Mouse (Mus musculus): ENCODE results near the gene Gm42906. TPM values are rescaled to one million over a fixed set of nuclear protein-coding genes. Genes with fewer than 3 reads are reported as not detected.

Gene Gm42906
- total and polyA plus RNA-seq, 3 experiments, result not detected

DNA sequence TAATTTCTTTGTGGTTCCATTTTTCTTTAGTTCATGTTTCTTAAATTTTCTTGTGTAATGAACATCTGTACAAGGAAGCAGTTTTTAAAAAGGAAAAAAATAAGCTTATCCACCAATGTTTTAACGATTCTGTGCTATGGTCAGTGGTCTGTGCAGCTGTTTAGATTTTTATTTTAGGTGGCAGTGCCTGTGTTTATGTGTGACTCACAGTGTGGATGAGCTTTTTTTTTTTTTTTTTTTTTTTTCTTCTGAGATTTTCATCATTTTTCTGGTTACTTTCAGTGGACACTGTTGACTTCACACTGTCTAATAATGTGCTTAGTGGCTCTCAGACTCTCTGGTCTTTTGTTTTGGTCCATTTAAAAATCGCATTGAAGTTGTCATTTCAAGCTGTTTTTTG is 56.8 kb downstream of the Gm42906 start:
- H3K27ac ChIP-seq (ENCODE audit: control insufficient read depth, low read depth, low read length), result no peak overlapping the region
- peaks cover 6% of the 10 kb centered on the region; the same call in 1 of the 2 replicates for H3K79me2 ChIP-seq (ENCODE audit: control insufficient read depth, insufficient read depth, low read length, poor library complexity)
- peak; percentile 11 for DNase-seq (ENCODE audit: low read depth, low spot score)
- H3K9me3 ChIP-seq (replicated peaks; ENCODE audit: insufficient read depth, low read length), result no peaks in the 10 kb centered on the region
- H3K4me1 ChIP-seq (ENCODE audit: control insufficient read depth in 1 of 2, insufficient read depth in 2 of 2, low read length in 2 of 2), result peaks cover 7% of the 10 kb centered on the region in 2 experiments
- no peaks in the 10 kb centered on the region for H3K27me3 ChIP-seq (ENCODE audit: control insufficient read depth in 1 of 2, insufficient read depth in 2 of 2, low read length in 2 of 2)
- no peak overlapping the region for H3K9ac ChIP-seq (ENCODE audit: control insufficient read depth, low read depth, low read length, poor library complexity, severe bottlenecking)
- H3K4me3 ChIP-seq (ENCODE audit: control insufficient read depth in 1 of 2, insufficient read depth in 1 of 2, low read depth in 2 of 2, low read length in 2 of 2), result no peak overlapping the region
- TF ChIP-seq ETS1 (IDR thresholded peaks at IDR 0.05; ENCODE audit: low read depth, low read length) (0 out of 2 replicates have a peak, but pooled peaks have one; percentile 17), GATA1 (IDR thresholded peaks at IDR 0.05; ENCODE audit: low read depth, low read length) (no peak), POLR2AphosphoS2 (IDR thresholded peaks at IDR 0.05; ENCODE audit: low read length) (no peak), ZNF384 (IDR thresholded peaks at IDR 0.05; ENCODE audit: low read depth, low read length) (peak; percentile 79), USF2 (IDR thresholded peaks at IDR 0.05; ENCODE audit: borderline replicate concordance in 1 of 2, insufficient read depth in 1 of 2, low read depth in 1 of 2, low read length in 2 of 2) (no peak), TCF12 (IDR thresholded peaks at IDR 0.05; ENCODE audit: low read depth, low read length) (no peak), E2F4 (IDR thresholded peaks at IDR 0.05; ENCODE audit: borderline replicate concordance, low read depth, low read length) (no peak), MAX (IDR thresholded peaks at IDR 0.05; ENCODE audit: low read length) (no peak), TAL1 (IDR thresholded peaks at IDR 0.05; ENCODE audit: low read length) (no peak)
- H3K36me3 ChIP-seq (ENCODE audit: control insufficient read depth in 1 of 2, insufficient read depth in 2 of 2, low read length in 2 of 2), result peaks cover 0 to 20% of the 10 kb centered on the region in 2 experiments; a peak in 2 of 4 replicates

DNA sequence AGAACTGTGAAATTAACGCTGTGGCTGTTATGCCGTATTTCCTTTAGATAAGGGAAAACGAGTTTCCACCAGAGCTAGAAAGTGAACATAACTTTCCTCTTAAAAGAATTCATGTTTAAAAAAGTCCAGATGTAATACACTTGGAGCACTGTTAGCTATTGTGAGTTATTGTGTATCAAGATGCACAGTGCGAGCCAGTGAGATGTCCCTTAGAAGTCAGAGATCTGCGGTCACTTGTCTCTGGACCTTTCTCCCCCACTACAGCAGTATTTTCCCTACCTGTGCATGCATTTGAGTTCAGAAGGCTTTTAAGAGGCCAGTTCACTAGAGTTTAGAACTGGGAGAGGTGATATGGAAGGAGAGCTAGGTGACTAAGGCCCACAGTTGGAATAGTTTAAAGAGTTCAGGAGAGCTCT is 58.6 kb downstream of the Gm42906 start:
- peak; percentile 79 for DNase-seq (ENCODE audit: low read depth, low spot score)
- Histone ChIP-seq H3K27ac (ENCODE audit: control insufficient read depth, low read depth, low read length) (peak overlapping the region; percentile 100), H3K27me3 (ENCODE audit: control insufficient read depth in 1 of 2, insufficient read depth in 2 of 2, low read length in 2 of 2) (no peaks in the 10 kb centered on the region), H3K36me3 (ENCODE audit: control insufficient read depth in 1 of 2, insufficient read depth in 2 of 2, low read length in 2 of 2) (peaks cover 0 to 20% of the 10 kb centered on the region in 2 experiments; a peak in 2 of 4 replicates), H3K79me2 (ENCODE audit: control insufficient read depth, insufficient read depth, low read length, poor library complexity) (peaks cover 6% of the 10 kb centered on the region; the same call in 1 of the 2 replicates), H3K4me1 (ENCODE audit: control insufficient read depth in 1 of 2, insufficient read depth in 2 of 2, low read length in 2 of 2) (peaks cover 7% of the 10 kb centered on the region in 2 experiments), H3K9me3 (replicated peaks; ENCODE audit: insufficient read depth, low read length) (no peaks in the 10 kb centered on the region), H3K4me3 (ENCODE audit: control insufficient read depth in 1 of 2, insufficient read depth in 1 of 2, low read depth in 2 of 2, low read length in 2 of 2) (peak overlapping the region; percentile 50 to 82), H3K9ac (ENCODE audit: control insufficient read depth, low read depth, low read length, poor library complexity, severe bottlenecking) (peak overlapping the region; percentile 97)
- TF ChIP-seq ZNF384 (IDR thresholded peaks at IDR 0.05; ENCODE audit: low read depth, low read length) (no peak), POLR2AphosphoS2 (IDR thresholded peaks at IDR 0.05; ENCODE audit: low read length) (peak; percentile 72), ZMIZ1 (IDR thresholded peaks at IDR 0.05; ENCODE audit: low read depth, low read length) (peak; percentile 71), ELF1 (IDR thresholded peaks at IDR 0.05; ENCODE audit: low read depth, low read length) (no peak), ZKSCAN1 (IDR thresholded peaks at IDR 0.05; ENCODE audit: low read depth, low read length) (no peak), MAFK (IDR thresholded peaks at IDR 0.05; ENCODE audit: borderline replicate concordance, low read depth, low read length) (no peak), MAX (IDR thresholded peaks at IDR 0.05; ENCODE audit: low read length) (peak; percentile 47), MEF2A (IDR thresholded peaks at IDR 0.05; ENCODE audit: extremely low read depth, insufficient replicate concordance, low read depth, low read length, poor library complexity, severe bottlenecking) (no peak), MYC (IDR thresholded peaks at IDR 0.05; ENCODE audit: low read depth, low read length) (no peak; the same call in 1 of the 2 replicates), TCF12 (IDR thresholded peaks at IDR 0.05; ENCODE audit: low read depth, low read length) (peak; percentile 5; the same call in 1 of the 2 replicates), SIN3A (IDR thresholded peaks at IDR 0.05; ENCODE audit: low read length) (peak; percentile 58), RAD21 (IDR thresholded peaks at IDR 0.05; ENCODE audit: low read depth, low read length) (no peak), SMC3 (IDR thresholded peaks at IDR 0.05; ENCODE audit: low read depth, low read length) (no peak; the same call in 1 of the 2 replicates), HCFC1 (IDR thresholded peaks at IDR 0.05; ENCODE audit: low read depth, low read length) (no peak), BHLHE40 (IDR thresholded peaks at IDR 0.05; ENCODE audit: borderline replicate concordance, low read depth, low read length) (no peak), CHD2 (IDR thresholded peaks at IDR 0.05; ENCODE audit: low read length) (no peak), MYB (IDR thresholded peaks at IDR 0.05; ENCODE audit: low read depth, low read length) (no peak), MAZ (IDR thresholded peaks at IDR 0.05; ENCODE audit: low read depth, low read length) (no peak), EP300 (IDR thresholded peaks at IDR 0.05; ENCODE audit: low read depth in 1 of 2, low read length in 2 of 2) (peak in 1 of 2 experiments; percentile 10; a peak in 2 of 4 replicates), GATA1 (IDR thresholded peaks at IDR 0.05; ENCODE audit: low read depth, low read length) (peak; percentile 38; the same call in 1 of the 2 replicates), MXI1 (IDR thresholded peaks at IDR 0.05; ENCODE audit: low read depth, low read length) (peak; percentile 56; the same call in 1 of the 2 replicates), KAT2A (conservative IDR thresholded peaks at IDR 0.05; ENCODE audit: low read depth, low read length) (0 out of 2 replicates have a peak, but pooled peaks have one; percentile 8), POLR2AphosphoS5 (IDR thresholded peaks at IDR 0.05; ENCODE audit: borderline replicate concordance, low read depth, low read length) (peak; percentile 22; the same call in 1 of the 2 replicates), USF1 (IDR thresholded peaks at IDR 0.05; ENCODE audit: low read depth, low read length) (no peak), UBTF (IDR thresholded peaks at IDR 0.05; ENCODE audit: borderline replicate concordance, insufficient read depth, low read depth, low read length) (no peak), TBP (IDR thresholded peaks at IDR 0.05; ENCODE audit: low read depth, low read length) (0 out of 2 replicates have a peak, but pooled peaks have one; percentile 20)

Measured in MEL (cell line).